Mouse (Mus musculus): ENCODE measurements around the gene Tet2. TPM values are rescaled to one million over a fixed set of nuclear protein-coding genes. Genes with fewer than 3 reads are reported as not detected.

The Tet2 gene
- polyA plus RNA-seq, 1 experiment from 2014 or later: 10.7 TPM

- Histone ChIP-seq H3K27me3 (replicated peaks; ENCODE audit: control insufficient read depth, insufficient read depth, low read length) (no peaks in the 10 kb centered on the region), H3K36me3 (ENCODE audit: control insufficient read depth, insufficient read depth, low read length) (peaks cover 2% of the 10 kb centered on the region; the same call in 1 of the 2 replicates), H3K9ac (ENCODE audit: low read depth, low read length) (no peak overlapping the region), H3K4me3 (ENCODE audit: low read length) (no peak overlapping the region), H3K9me3 (ENCODE audit: control insufficient read depth, low read length) (no peaks in the 10 kb centered on the region), H3K27ac (ENCODE audit: low read length) (no peak overlapping the region), H3K4me1 (ENCODE audit: control insufficient read depth, insufficient read depth, low read length) (no peaks in the 10 kb centered on the region), H3K4me2 (ENCODE audit: low read depth, low read length) (no peak overlapping the region)
- 88% methylated on average over 8 of the region's 8 CpGs for WGBS
- peak; percentile 26; the same call in 1 of the 2 replicates for ATAC-seq
Measured at GRCm38 (mm10) chr3:133515204-133515969, 29.6 kb downstream of the Tet2 start.

DNA sequence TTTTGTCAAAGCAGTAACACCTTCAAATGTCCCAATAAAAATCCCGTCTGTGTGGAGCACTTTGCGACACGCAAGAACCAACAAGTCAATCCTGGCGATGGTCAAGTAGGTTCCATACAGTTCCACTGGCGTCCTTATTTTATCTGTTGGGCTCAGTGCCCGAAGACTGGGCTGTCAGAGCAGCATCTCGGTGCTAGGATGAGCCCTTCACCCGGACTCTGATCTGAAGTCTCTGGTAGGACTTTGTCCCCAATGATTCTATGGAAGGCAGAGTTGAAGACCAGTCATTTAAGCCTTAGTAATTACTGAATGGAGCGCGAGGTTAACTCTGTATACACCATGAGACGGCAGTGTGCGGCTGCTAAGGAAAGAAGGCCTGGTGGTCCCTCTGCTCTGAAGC lies 30.6 kb downstream of the Tet2 start:
- no peaks in the 10 kb centered on the region for H3K27me3 ChIP-seq (replicated peaks; ENCODE audit: control insufficient read depth, insufficient read depth, low read length)
- no peak overlapping the region for H3K4me2 ChIP-seq (ENCODE audit: low read depth, low read length)
- no peak overlapping the region for H3K9ac ChIP-seq (ENCODE audit: low read depth, low read length)
- H3K4me1 ChIP-seq (ENCODE audit: control insufficient read depth, insufficient read depth, low read length): no peaks in the 10 kb centered on the region
- H3K36me3 ChIP-seq (ENCODE audit: control insufficient read depth, insufficient read depth, low read length): peaks cover 2% of the 10 kb centered on the region; the same call in 1 of the 2 replicates
- no peaks in the 10 kb centered on the region for H3K9me3 ChIP-seq (ENCODE audit: control insufficient read depth, low read length)
- peak; percentile 61 for ATAC-seq
- no peak overlapping the region for H3K27ac ChIP-seq (ENCODE audit: low read length)
- H3K4me3 ChIP-seq (ENCODE audit: low read length): no peak overlapping the region
- WGBS: 89% methylated on average over 12 of the region's 12 CpGs

- H3K9me3 ChIP-seq (ENCODE audit: control insufficient read depth, low read length): no peaks in the 10 kb centered on the region
- WGBS: 75% methylated on average over 7 of the region's 7 CpGs
- no peak for ATAC-seq
- no peak overlapping the region for H3K4me2 ChIP-seq (ENCODE audit: low read depth, low read length)
- H3K27ac ChIP-seq (ENCODE audit: low read length): no peak overlapping the region
- H3K4me3 ChIP-seq (ENCODE audit: low read length): no peak overlapping the region
- H3K4me1 ChIP-seq (ENCODE audit: control insufficient read depth, insufficient read depth, low read length): no peaks in the 10 kb centered on the region
- no peaks in the 10 kb centered on the region for H3K27me3 ChIP-seq (replicated peaks; ENCODE audit: control insufficient read depth, insufficient read depth, low read length)
- H3K36me3 ChIP-seq (ENCODE audit: control insufficient read depth, insufficient read depth, low read length): peaks cover 2% of the 10 kb centered on the region; the same call in 1 of the 2 replicates
- H3K9ac ChIP-seq (ENCODE audit: low read depth, low read length): no peak overlapping the region
Measured at GRCm38 (mm10) chr3:133513475-133513874, 31.5 kb downstream of the Tet2 start.

GRCm38 (mm10) chr3:133510368-133510767 lies 34.6 kb downstream of the Tet2 start:
- ATAC-seq: no peak
- peaks cover 2% of the 10 kb centered on the region; the same call in 1 of the 2 replicates for H3K36me3 ChIP-seq (ENCODE audit: control insufficient read depth, insufficient read depth, low read length)
- no peak overlapping the region for H3K27ac ChIP-seq (ENCODE audit: low read length)
- no peaks in the 10 kb centered on the region for H3K9me3 ChIP-seq (ENCODE audit: control insufficient read depth, low read length)
- WGBS: 85% methylated on average over 4 of the region's 4 CpGs
- H3K9ac ChIP-seq (ENCODE audit: low read depth, low read length): no peak overlapping the region
- H3K4me3 ChIP-seq (ENCODE audit: low read length): no peak overlapping the region
- no peaks in the 10 kb centered on the region for H3K4me1 ChIP-seq (ENCODE audit: control insufficient read depth, insufficient read depth, low read length)
- no peaks in the 10 kb centered on the region for H3K27me3 ChIP-seq (replicated peaks; ENCODE audit: control insufficient read depth, insufficient read depth, low read length)
- no peak overlapping the region for H3K4me2 ChIP-seq (ENCODE audit: low read depth, low read length)

DNA sequence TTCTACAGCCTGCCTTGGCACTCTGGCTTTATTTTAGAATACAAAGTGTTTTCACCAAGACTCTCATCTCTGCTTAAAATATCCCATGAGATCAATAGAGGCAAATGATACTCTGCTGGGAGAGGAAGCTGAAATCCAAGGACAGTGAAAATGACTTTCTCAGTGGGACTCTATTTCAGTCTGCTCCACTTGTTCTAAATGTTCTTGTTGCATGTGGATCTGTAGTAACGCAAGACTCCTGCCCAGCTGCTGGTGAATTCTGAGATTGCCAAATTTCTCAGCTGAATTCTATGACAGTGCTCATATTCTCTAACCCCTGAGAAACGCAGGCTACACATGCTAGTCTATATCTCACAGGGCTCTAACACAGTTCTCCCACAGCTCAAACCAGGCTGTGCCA lies 35.1 kb downstream of the Tet2 start:
- Histone ChIP-seq H3K4me3 (ENCODE audit: low read length) (no peak overlapping the region), H3K9me3 (ENCODE audit: control insufficient read depth, low read length) (no peaks in the 10 kb centered on the region), H3K4me1 (ENCODE audit: control insufficient read depth, insufficient read depth, low read length) (no peaks in the 10 kb centered on the region), H3K4me2 (ENCODE audit: low read depth, low read length) (no peak overlapping the region), H3K27me3 (replicated peaks; ENCODE audit: control insufficient read depth, insufficient read depth, low read length) (no peaks in the 10 kb centered on the region), H3K27ac (ENCODE audit: low read length) (no peak overlapping the region), H3K36me3 (ENCODE audit: control insufficient read depth, insufficient read depth, low read length) (peaks cover 2% of the 10 kb centered on the region; the same call in 1 of the 2 replicates), H3K9ac (ENCODE audit: low read depth, low read length) (no peak overlapping the region)
- 87% methylated on average over 2 of the region's 2 CpGs for WGBS
- ATAC-seq: no peak

DNA sequence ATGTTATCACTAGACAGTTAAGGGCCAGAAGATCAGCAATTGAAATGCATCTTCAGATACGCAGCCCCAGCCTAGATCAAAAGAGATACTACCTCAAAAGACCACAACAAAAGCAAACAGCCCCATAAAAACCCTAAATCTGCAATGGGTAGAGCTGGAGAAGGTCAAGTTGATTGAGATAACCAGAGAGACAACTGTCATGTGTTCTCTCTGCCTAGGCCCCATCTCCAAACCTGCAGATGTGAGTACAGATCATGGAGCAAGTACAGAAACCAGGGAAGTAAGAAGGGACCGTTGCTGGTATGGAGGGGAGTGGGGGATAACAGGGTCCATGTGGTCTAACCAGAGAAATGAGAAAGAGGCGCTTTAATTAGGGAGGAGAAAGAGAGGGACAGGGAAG lies 36.1 kb downstream of the Tet2 start:
- no peaks in the 10 kb centered on the region for H3K27me3 ChIP-seq (replicated peaks; ENCODE audit: control insufficient read depth, insufficient read depth, low read length)
- H3K4me3 ChIP-seq (ENCODE audit: low read length): no peak overlapping the region
- no peaks in the 10 kb centered on the region for H3K9me3 ChIP-seq (ENCODE audit: control insufficient read depth, low read length)
- no peaks in the 10 kb centered on the region for H3K4me1 ChIP-seq (ENCODE audit: control insufficient read depth, insufficient read depth, low read length)
- WGBS: 91% methylated on average over 3 of the region's 3 CpGs
- H3K4me2 ChIP-seq (ENCODE audit: low read depth, low read length): no peak overlapping the region
- no peak overlapping the region for H3K27ac ChIP-seq (ENCODE audit: low read length)
- ATAC-seq: no peak
- H3K36me3 ChIP-seq (ENCODE audit: control insufficient read depth, insufficient read depth, low read length): no peaks in the 10 kb centered on the region
- H3K9ac ChIP-seq (ENCODE audit: low read depth, low read length): no peak overlapping the region

- Histone ChIP-seq H3K36me3 (ENCODE audit: control insufficient read depth, insufficient read depth, low read length) (no peaks in the 10 kb centered on the region), H3K9me3 (ENCODE audit: control insufficient read depth, low read length) (no peaks in the 10 kb centered on the region), H3K9ac (ENCODE audit: low read depth, low read length) (no peak overlapping the region), H3K4me3 (ENCODE audit: low read length) (no peak overlapping the region), H3K4me2 (ENCODE audit: low read depth, low read length) (no peak overlapping the region), H3K27ac (ENCODE audit: low read length) (no peak overlapping the region), H3K4me1 (ENCODE audit: control insufficient read depth, insufficient read depth, low read length) (no peaks in the 10 kb centered on the region), H3K27me3 (replicated peaks; ENCODE audit: control insufficient read depth, insufficient read depth, low read length) (no peaks in the 10 kb centered on the region)
- peak; percentile 92 for ATAC-seq
- 60% methylated on average over 9 of the region's 9 CpGs for WGBS
Measured at GRCm38 (mm10) chr3:133506289-133506954, 38.5 kb downstream of the Tet2 start.

- no peak overlapping the region for H3K9ac ChIP-seq (ENCODE audit: low read depth, low read length)
- no peak overlapping the region for H3K4me3 ChIP-seq (ENCODE audit: low read length)
- H3K27me3 ChIP-seq (replicated peaks; ENCODE audit: control insufficient read depth, insufficient read depth, low read length): no peaks in the 10 kb centered on the region
- no peaks in the 10 kb centered on the region for H3K9me3 ChIP-seq (ENCODE audit: control insufficient read depth, low read length)
- no peak for ATAC-seq
- no peaks in the 10 kb centered on the region for H3K36me3 ChIP-seq (ENCODE audit: control insufficient read depth, insufficient read depth, low read length)
- no peak overlapping the region for H3K4me2 ChIP-seq (ENCODE audit: low read depth, low read length)
- no peaks in the 10 kb centered on the region for H3K4me1 ChIP-seq (ENCODE audit: control insufficient read depth, insufficient read depth, low read length)
- 75% methylated on average over 7 of the region's 7 CpGs for WGBS
- H3K27ac ChIP-seq (ENCODE audit: low read length): no peak overlapping the region
Measured at GRCm38 (mm10) chr3:133496953-133497352, 48.0 kb downstream of the Tet2 start.

DNA sequence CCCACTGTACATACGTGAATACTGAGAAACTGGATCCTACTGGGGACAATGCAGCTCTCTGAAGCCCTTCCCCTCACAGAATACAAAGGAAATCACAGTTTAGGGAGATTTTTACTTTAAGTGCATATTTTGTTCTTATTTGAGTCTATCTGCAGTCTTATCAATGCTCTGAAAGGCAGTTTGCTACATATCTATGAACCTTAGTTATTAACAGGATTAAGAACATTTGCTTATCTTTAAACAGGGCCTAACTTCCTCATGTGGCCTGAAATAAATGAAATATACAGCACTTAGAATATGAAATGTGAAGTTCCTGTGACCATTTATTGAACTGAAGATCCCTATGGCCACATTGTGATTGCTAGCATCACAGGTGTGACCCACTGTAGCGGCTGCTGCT lies 53.6 kb downstream of the Tet2 start:
- Histone ChIP-seq H3K9me3 (ENCODE audit: control insufficient read depth, low read length) (no peaks in the 10 kb centered on the region), H3K27me3 (replicated peaks; ENCODE audit: control insufficient read depth, insufficient read depth, low read length) (no peaks in the 10 kb centered on the region), H3K4me2 (ENCODE audit: low read depth, low read length) (no peak overlapping the region), H3K36me3 (ENCODE audit: control insufficient read depth, insufficient read depth, low read length) (peaks cover 8% of the 10 kb centered on the region), H3K27ac (ENCODE audit: low read length) (no peak overlapping the region), H3K4me3 (ENCODE audit: low read length) (no peak overlapping the region), H3K4me1 (ENCODE audit: control insufficient read depth, insufficient read depth, low read length) (0 out of 2 replicates have a peak, but pooled peaks cover 2% of the 10 kb centered on the region), H3K9ac (ENCODE audit: low read depth, low read length) (no peak overlapping the region)
- ATAC-seq: peak; percentile 40; the same call in 1 of the 2 replicates
- WGBS: 68% methylated on average over 2 of the region's 2 CpGs

Measured in intestine, embryonic 16.5 days (tissue).